Mouse (Mus musculus) CH12.LX (cell line): Measurements from ENCODE around the gene Cyp2d26.

Experiments used
- CTCF ChIP-seq, 2 experiments: IDR thresholded peaks in 1 of 2; conservative IDR thresholded peaks in 1 of 2; 2 replicates each; pipeline ENCODE4 v1.5.1; 2011 to 2012; ENCODE audit warnings: low read depth in 2 of 2, low read length in 2 of 2, improper control_type of control experiment in 1 of 2, inconsistent platforms in 1 of 2, mild to moderate bottlenecking in 1 of 2, moderate library complexity in 1 of 2
- EP300 ChIP-seq: IDR thresholded peaks from 2 replicates; pipeline ENCODE4 v1.6.1; 2011; ENCODE audit warnings: low read length, improper control_type of control experiment
- UBTF ChIP-seq: IDR thresholded peaks from 2 replicates; pipeline ENCODE4 v1.6.1; 2012; ENCODE audit warnings: low read depth, mild to moderate bottlenecking, inconsistent platforms, low read length, improper control_type of control experiment, moderate library complexity

DNA sequence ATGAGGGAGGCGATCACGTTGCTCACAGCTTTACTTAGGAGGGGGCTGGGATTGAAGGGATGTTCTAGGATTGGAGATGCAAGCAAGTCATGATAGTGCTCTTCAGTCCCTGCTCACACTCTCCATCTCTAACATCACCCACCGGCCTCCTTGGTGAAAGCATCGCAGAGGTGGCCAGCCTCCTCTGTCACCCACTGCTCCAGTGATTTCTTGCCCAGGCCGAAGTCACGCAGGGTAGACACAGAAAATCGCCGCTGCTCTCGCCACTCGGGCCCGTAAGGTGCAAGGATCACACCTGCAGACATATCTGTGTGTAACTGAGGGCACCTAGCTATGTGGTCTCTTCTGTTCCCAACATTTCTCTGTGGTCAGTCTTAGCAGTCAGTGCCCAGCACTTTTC is 1.5 kb downstream of the Cyp2d26 start:
- no peak for TF ChIP-seq EP300
- TF ChIP-seq UBTF, result no peak
- no peak for TF ChIP-seq CTCF (conservative IDR thresholded peaks at IDR 0.05 in 1 of 2, IDR thresholded peaks at IDR 0.05 in 1 of 2; ENCODE audit: low read depth in 2 of 2, low read length in 2 of 2)
